Mouse (Mus musculus) spleen, adult 2 months (tissue): ENCODE results near the gene Rin3.

Experiments used
- CTCF ChIP-seq: fragments of 200-500 bp; IDR thresholded peaks from 2 replicates; pipeline ENCODE4 v1.5.1; 2011; ENCODE audit warnings: mild to moderate bottlenecking, inconsistent platforms; ENCODE audit not compliant: insufficient read depth, insufficient read length, insufficient replicate concordance; ENCODE audit errors: extremely low read depth
- POLR2A ChIP-seq: fragments of 200-500 bp; IDR thresholded peaks from 2 replicates; pipeline ENCODE4 v1.6.1; 2011; ENCODE audit warnings: low read depth, low read length, inconsistent platforms

- TF ChIP-seq CTCF, result no peak
- TF ChIP-seq POLR2A, result no peak
Measured at GRCm38 (mm10) chr12:102295662-102296061, 12.8 kb downstream of the Rin3 start.
